Mouse (Mus musculus): ENCODE measurements around the gene Lrrc7.
A peak's percentile ranks its signal among the peaks of the same experiment; 100 is the strongest.

Lrrc7 gene

GRCm38 (mm10) chr3:158076685-158077379, 485.2 kb downstream of the Lrrc7 start:
- no peak for DNase-seq (ENCODE audit: extremely low spot score, low read depth, low spot score)

GRCm38 (mm10) chr3:158075004-158075403, 487.0 kb downstream of the Lrrc7 start:
- DNase-seq (ENCODE audit: extremely low spot score, low read depth, low spot score), result no peak

- no peak for DNase-seq (ENCODE audit: extremely low spot score, low read depth, low spot score)
Measured at GRCm38 (mm10) chr3:158068613-158069263, 493.3 kb downstream of the Lrrc7 start.

GRCm38 (mm10) chr3:158067916-158068315, 494.1 kb downstream of the Lrrc7 start:
- DNase-seq (ENCODE audit: extremely low spot score, low read depth, low spot score), result no peak

GRCm38 (mm10) chr3:158065256-158065655, 496.8 kb downstream of the Lrrc7 start:
- no peak for DNase-seq (ENCODE audit: extremely low spot score, low read depth, low spot score)

GRCm38 (mm10) chr3:158061811-158062523, 500.1 kb downstream of the Lrrc7 start:
- DNase-seq (ENCODE audit: extremely low spot score, low read depth, low spot score), result no peak

DNA sequence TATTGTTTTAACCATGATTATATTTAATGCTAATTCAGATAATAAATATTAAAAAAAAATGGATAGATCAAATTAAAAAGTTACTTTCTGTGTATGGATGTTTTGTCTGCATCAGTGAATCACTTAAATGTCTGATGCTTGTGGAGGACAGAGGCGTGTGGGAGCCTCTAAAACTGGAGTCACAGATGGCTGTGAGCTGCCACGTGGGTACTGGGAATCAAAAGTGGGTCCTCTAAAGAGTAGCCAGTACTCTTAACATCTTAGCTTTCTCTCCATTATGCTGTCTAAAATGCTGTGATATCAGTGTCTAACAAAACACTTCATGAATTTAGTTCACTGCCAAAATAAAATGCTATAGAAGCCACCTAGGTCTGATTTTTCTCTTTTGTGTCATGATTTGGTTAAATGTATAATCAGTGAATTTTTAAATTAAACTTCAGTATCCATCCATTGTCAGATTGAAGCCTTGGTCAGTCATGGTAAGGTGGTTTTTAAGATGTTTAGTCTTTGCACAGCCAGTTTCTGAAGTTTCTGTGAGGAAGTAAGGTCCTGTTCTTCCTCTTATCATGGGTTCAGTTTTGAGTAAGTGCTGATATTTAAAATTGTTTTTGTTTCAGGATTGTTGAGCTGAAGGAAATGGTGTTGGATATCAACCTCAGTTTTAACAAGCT, 501.3 kb downstream of the Lrrc7 start:
- no peak for DNase-seq (ENCODE audit: extremely low spot score, low read depth, low spot score)

DNA sequence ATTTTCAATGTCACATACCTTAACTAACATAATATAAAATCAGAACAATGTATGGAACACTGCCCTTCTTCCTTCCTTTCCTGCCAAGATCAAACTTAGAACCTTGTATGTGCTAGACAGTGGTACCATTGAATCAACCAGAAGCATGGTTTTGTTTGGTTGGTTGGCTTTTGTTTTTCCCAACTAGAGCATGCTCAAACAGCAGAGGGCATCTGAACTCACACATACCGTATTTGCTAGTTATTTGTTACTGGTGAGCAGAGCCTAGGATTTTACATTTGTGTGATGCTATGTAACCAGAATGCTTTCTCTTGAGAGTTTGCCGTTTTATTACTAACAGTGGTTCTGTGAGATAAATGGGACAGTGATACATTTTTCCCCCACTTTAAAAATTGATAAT, 512.5 kb downstream of the Lrrc7 start:
- DNase-seq (ENCODE audit: extremely low spot score, low read depth, low spot score), result no peak

- no peak for DNase-seq (ENCODE audit: extremely low spot score, low read depth, low spot score)
Measured at GRCm38 (mm10) chr3:158040755-158041154, 521.3 kb downstream of the Lrrc7 start.

DNA sequence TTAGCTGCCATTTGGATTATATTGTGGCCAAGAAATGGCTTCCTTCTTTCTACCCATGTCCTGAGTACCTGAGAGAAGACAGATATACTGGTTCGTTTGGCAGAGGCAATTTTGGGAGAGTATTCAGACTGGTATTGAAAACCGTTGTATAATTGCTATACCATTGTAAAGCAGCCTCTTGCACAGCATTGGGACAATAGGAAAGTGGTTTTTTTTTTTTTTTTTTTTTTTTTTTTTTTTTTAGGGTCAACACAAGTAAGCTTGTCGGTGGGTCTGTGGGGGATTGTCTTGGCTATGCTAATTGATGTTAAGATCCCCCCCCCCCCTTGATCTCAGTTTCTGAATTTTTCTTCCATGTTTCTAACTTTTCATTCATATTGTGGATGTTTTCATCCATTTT, 523.9 kb downstream of the Lrrc7 start:
- no peak for DNase-seq (ENCODE audit: extremely low spot score, low read depth, low spot score)

- peak; percentile 73 for DNase-seq (ENCODE audit: extremely low spot score, low read depth, low spot score)
Measured at GRCm38 (mm10) chr3:158036329-158036988, 525.6 kb downstream of the Lrrc7 start, which contains the start of the genes Srsf11 and Lrrc40. Srsf11 (minus strand) TSS chr3:158036639. Lrrc40 (plus strand) TSS chr3:158036662.

DNA sequence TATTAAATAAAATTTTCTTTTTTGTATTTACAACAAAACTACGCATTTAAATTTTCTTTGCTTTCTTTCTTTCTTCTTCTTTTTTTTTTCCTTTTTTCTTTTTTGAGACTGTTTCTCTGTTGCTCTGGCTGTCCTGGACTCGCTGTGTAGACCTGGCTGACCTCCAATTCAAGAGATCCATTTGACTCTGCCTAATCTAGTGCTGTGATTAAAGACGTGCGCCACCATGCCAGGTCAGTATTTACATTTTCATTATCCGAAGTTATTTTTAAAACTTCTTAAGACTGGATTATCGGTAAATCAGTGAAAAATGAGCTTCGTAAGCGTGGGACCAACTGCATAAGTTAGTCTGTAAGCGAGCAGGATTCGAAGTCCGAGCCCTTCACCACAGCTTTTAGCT, 526.2 kb downstream of the Lrrc7 start:
- DNase-seq (ENCODE audit: extremely low spot score, low read depth, low spot score), result no peak

All from hindlimb bud, embryonic 11.5 days (tissue).